Mouse (Mus musculus) liver, embryonic 18 days (tissue): ENCODE measurements around the gene Sipa1l2. TPM values are rescaled to one million over a fixed set of nuclear protein-coding genes. Genes with fewer than 3 reads are reported as not detected.

Experiments used
- polyA plus RNA-seq: library from polyadenylated mRNA; depleted of rRNA; stranded (reverse); fragments of >200 nt; gene quantifications from 2 replicates; pipeline ENCODE4 v1.2.3, GENCODE M21; 2012; rRNA removed

The Sipa1l2 gene
- polyA plus RNA-seq, result 1.00 and 1.3 TPM in 2 replicates

GRCm38 (mm10) chr8:125569533-125570365 is at the start of gene Sipa1l2:
Sipa1l2 (minus strand) TSS chr8:125569808.

Other genes with a start within 250 kb of the Sipa1l2 start
- gene Map10, start 100.0 kb upstream of the Sipa1l2 start, polyA plus RNA-seq, result 0.38 and 0.53 TPM in 2 replicates
- gene Ntpcr, start 160.2 kb upstream of the Sipa1l2 start, polyA plus RNA-seq, result 13.5 TPM in 2 replicates